Mouse (Mus musculus) neutrophil, adult 83 days (primary cell): ENCODE measurements around the gene Myh2. TPM values are rescaled to one million over a fixed set of nuclear protein-coding genes. Genes with fewer than 3 reads are reported as not detected.

Experiments
- total RNA-seq, 2 experiments: library from RNA; stranded (reverse); gene quantifications; one replicate each; pipeline ENCODE4 v1.2.4; 2023

Gene Myh2
- total RNA-seq, result under 1 TPM; 0.07 to 0.09 TPM

GRCm38 (mm10) chr11:67170727-67171126 lies at the start of gene Myh2:
Myh2 (plus strand) TSS chr11:67171027.

GRCm38 (mm10) chr11:67199752-67200151 lies 28.9 kb downstream of the Myh2 start, which contains the start of gene Myh1:
Myh1 (plus strand) TSS chr11:67200052.

GRCm38 (mm10) chr11:67237481-67238079 lies 66.8 kb downstream of the Myh2 start, which contains the start of gene Myh4:
Myh4 (plus strand) TSS chr11:67238029.

Other genes with a start within 250 kb of the Myh2 start
- not detected for gene Tmem238l, start 214.4 kb upstream of the Myh2 start, total RNA-seq
- gene Tmem220, start 145.9 kb upstream of the Myh2 start, total RNA-seq, result 1 to 10 TPM; 1.1 to 1.6 TPM
- 10 to 100 TPM; 22.6 TPM for gene Adprm, start 118.4 kb upstream of the Myh2 start, total RNA-seq
- gene Sco1, start 118.4 kb upstream of the Myh2 start, total RNA-seq, result 1 to 10 TPM; 4.9 to 5.8 TPM
- gene Myh3, start 92.7 kb upstream of the Myh2 start, total RNA-seq, result not detected
- not detected for gene Myh1, start 29.0 kb downstream of the Myh2 start, total RNA-seq
- under 1 TPM in 1 of 2 experiments, not detected in 1; 0.07 TPM for gene Myh4, start 67.0 kb downstream of the Myh2 start, total RNA-seq
- not detected for gene Myh8, start 106.1 kb downstream of the Myh2 start, total RNA-seq
- gene Myh13, start 150.6 kb downstream of the Myh2 start, total RNA-seq, result not detected